Mouse (Mus musculus): ENCODE measurements at regions not wholly inside any gene's neighbourhood (a gene's known extent, or its start where the extent isn't known, plus 50 kb on each side); places are given as distances from the start of the nearest gene placed in this dataset.

GRCm38 (mm10) chr6:126394111-126394809 is 141.0 kb downstream of the Kcna5 start:
- Histone ChIP-seq H3K27ac (ENCODE audit: insufficient read depth, low read depth, low read length) (no peak overlapping the region), H3K36me3 (ENCODE audit: control insufficient read depth, insufficient read depth, low read length) (no peaks in the 10 kb centered on the region), H3K4me1 (ENCODE audit: control insufficient read depth, insufficient read depth, insufficient read length, low read length) (no peaks in the 10 kb centered on the region), H3K4me3 (ENCODE audit: low read depth, low read length) (no peak overlapping the region), H3K27me3 (ENCODE audit: control insufficient read depth, insufficient read depth, low read length) (no peaks in the 10 kb centered on the region)
- TF ChIP-seq POLR2A (IDR thresholded peaks at IDR 0.05; ENCODE audit: low read depth, low read length) (no peak), CTCF (IDR thresholded peaks at IDR 0.05; ENCODE audit: extremely low read depth, insufficient read length, insufficient replicate concordance, low read depth, low read length) (no peak)
- 31% methylated on average over 7 of the region's 7 CpGs for WGBS

GRCm38 (mm10) chr6:126384210-126385012 is 150.8 kb downstream of the Kcna5 start:
- H3K4me3 ChIP-seq (ENCODE audit: low read depth, low read length): no peak overlapping the region
- no peak overlapping the region for H3K27ac ChIP-seq (ENCODE audit: insufficient read depth, low read depth, low read length)
- no peaks in the 10 kb centered on the region for H3K27me3 ChIP-seq (ENCODE audit: control insufficient read depth, insufficient read depth, low read length)
- WGBS: 43% methylated on average over 9 of the region's 9 CpGs
- H3K36me3 ChIP-seq (ENCODE audit: control insufficient read depth, insufficient read depth, low read length): no peaks in the 10 kb centered on the region
- TF ChIP-seq CTCF (IDR thresholded peaks at IDR 0.05; ENCODE audit: extremely low read depth, insufficient read length, insufficient replicate concordance, low read depth, low read length) (no peak), POLR2A (IDR thresholded peaks at IDR 0.05; ENCODE audit: low read depth, low read length) (no peak)
- no peaks in the 10 kb centered on the region for H3K4me1 ChIP-seq (ENCODE audit: control insufficient read depth, insufficient read depth, insufficient read length, low read length)

GRCm38 (mm10) chr6:126377216-126377615 is 158.0 kb downstream of the Kcna5 start:
- no peaks in the 10 kb centered on the region for H3K36me3 ChIP-seq (ENCODE audit: control insufficient read depth, insufficient read depth, low read length)
- H3K27me3 ChIP-seq (ENCODE audit: control insufficient read depth, insufficient read depth, low read length): no peaks in the 10 kb centered on the region
- WGBS: 74% methylated on average over 4 of the region's 4 CpGs
- TF ChIP-seq POLR2A (IDR thresholded peaks at IDR 0.05; ENCODE audit: low read depth, low read length): no peak
- no peak for TF ChIP-seq CTCF (IDR thresholded peaks at IDR 0.05; ENCODE audit: extremely low read depth, insufficient read length, insufficient replicate concordance, low read depth, low read length)
- no peaks in the 10 kb centered on the region for H3K4me1 ChIP-seq (ENCODE audit: control insufficient read depth, insufficient read depth, insufficient read length, low read length)
- H3K4me3 ChIP-seq (ENCODE audit: low read depth, low read length): no peak overlapping the region
- H3K27ac ChIP-seq (ENCODE audit: insufficient read depth, low read depth, low read length): no peak overlapping the region

GRCm38 (mm10) chr6:126374970-126375620 is 160.1 kb downstream of the Kcna5 start:
- H3K27me3 ChIP-seq (ENCODE audit: control insufficient read depth, insufficient read depth, low read length): no peaks in the 10 kb centered on the region
- no peak for TF ChIP-seq POLR2A (IDR thresholded peaks at IDR 0.05; ENCODE audit: low read depth, low read length)
- no peak for TF ChIP-seq CTCF (IDR thresholded peaks at IDR 0.05; ENCODE audit: extremely low read depth, insufficient read length, insufficient replicate concordance, low read depth, low read length)
- no peaks in the 10 kb centered on the region for H3K4me1 ChIP-seq (ENCODE audit: control insufficient read depth, insufficient read depth, insufficient read length, low read length)
- no peaks in the 10 kb centered on the region for H3K36me3 ChIP-seq (ENCODE audit: control insufficient read depth, insufficient read depth, low read length)
- 67% methylated on average over 12 of the region's 12 CpGs for WGBS
- H3K27ac ChIP-seq (ENCODE audit: insufficient read depth, low read depth, low read length): no peak overlapping the region
- no peak overlapping the region for H3K4me3 ChIP-seq (ENCODE audit: low read depth, low read length)

- no peaks in the 10 kb centered on the region for H3K4me1 ChIP-seq (ENCODE audit: control insufficient read depth, insufficient read depth, insufficient read length, low read length)
- TF ChIP-seq POLR2A (IDR thresholded peaks at IDR 0.05; ENCODE audit: low read depth, low read length): no peak
- TF ChIP-seq CTCF (IDR thresholded peaks at IDR 0.05; ENCODE audit: extremely low read depth, insufficient read length, insufficient replicate concordance, low read depth, low read length): no peak
- no peak overlapping the region for H3K4me3 ChIP-seq (ENCODE audit: low read depth, low read length)
- 47% methylated on average over 5 of the region's 5 CpGs for WGBS
- H3K27me3 ChIP-seq (ENCODE audit: control insufficient read depth, insufficient read depth, low read length): no peaks in the 10 kb centered on the region
- H3K27ac ChIP-seq (ENCODE audit: insufficient read depth, low read depth, low read length): no peak overlapping the region
- H3K36me3 ChIP-seq (ENCODE audit: control insufficient read depth, insufficient read depth, low read length): no peaks in the 10 kb centered on the region
Observed at GRCm38 (mm10) chr6:126371971-126372370, 163.2 kb downstream of the Kcna5 start.

- Histone ChIP-seq H3K27me3 (ENCODE audit: control insufficient read depth, insufficient read depth, low read length) (no peaks in the 10 kb centered on the region), H3K4me3 (ENCODE audit: low read depth, low read length) (no peak overlapping the region), H3K4me1 (ENCODE audit: control insufficient read depth, insufficient read depth, insufficient read length, low read length) (no peaks in the 10 kb centered on the region), H3K36me3 (ENCODE audit: control insufficient read depth, insufficient read depth, low read length) (no peaks in the 10 kb centered on the region), H3K27ac (ENCODE audit: insufficient read depth, low read depth, low read length) (no peak overlapping the region)
- 79% methylated on average over 2 of the region's 2 CpGs for WGBS
- TF ChIP-seq CTCF (IDR thresholded peaks at IDR 0.05; ENCODE audit: extremely low read depth, insufficient read length, insufficient replicate concordance, low read depth, low read length) (no peak), POLR2A (IDR thresholded peaks at IDR 0.05; ENCODE audit: low read depth, low read length) (no peak)
Observed at GRCm38 (mm10) chr6:126371489-126371888, 163.7 kb downstream of the Kcna5 start.

GRCm38 (mm10) chr6:126365495-126365894 is 169.7 kb downstream of the Kcna5 start:
- Histone ChIP-seq H3K4me1 (ENCODE audit: control insufficient read depth, insufficient read depth, insufficient read length, low read length) (no peaks in the 10 kb centered on the region), H3K27me3 (ENCODE audit: control insufficient read depth, insufficient read depth, low read length) (no peaks in the 10 kb centered on the region), H3K36me3 (ENCODE audit: control insufficient read depth, insufficient read depth, low read length) (no peaks in the 10 kb centered on the region), H3K27ac (ENCODE audit: insufficient read depth, low read depth, low read length) (no peak overlapping the region), H3K4me3 (ENCODE audit: low read depth, low read length) (no peak overlapping the region)
- no peak for TF ChIP-seq CTCF (IDR thresholded peaks at IDR 0.05; ENCODE audit: extremely low read depth, insufficient read length, insufficient replicate concordance, low read depth, low read length)
- 77% methylated on average over 8 of the region's 8 CpGs for WGBS
